Mouse (Mus musculus) embryo, embryonic 11 days (tissue): ENCODE results near the gene Gm4133.
"Not testable (repeated sequence)": the region's sequence is repeated elsewhere in the genome, so short reads cannot be mapped to it uniquely, and the experiment has no call there.

Experiments
- DNase-seq: peaks from one replicate; pipeline ENCODE4 v3.0.0-alpha.2; 2015

The Gm4133 gene

GRCm38 (mm10) chr7:20333965-20334364 lies at the start of gene Gm4133:
Gm4133 (minus strand) TSS chr7:20334065.
- not testable (repeated sequence) for DNase-seq

DNA sequence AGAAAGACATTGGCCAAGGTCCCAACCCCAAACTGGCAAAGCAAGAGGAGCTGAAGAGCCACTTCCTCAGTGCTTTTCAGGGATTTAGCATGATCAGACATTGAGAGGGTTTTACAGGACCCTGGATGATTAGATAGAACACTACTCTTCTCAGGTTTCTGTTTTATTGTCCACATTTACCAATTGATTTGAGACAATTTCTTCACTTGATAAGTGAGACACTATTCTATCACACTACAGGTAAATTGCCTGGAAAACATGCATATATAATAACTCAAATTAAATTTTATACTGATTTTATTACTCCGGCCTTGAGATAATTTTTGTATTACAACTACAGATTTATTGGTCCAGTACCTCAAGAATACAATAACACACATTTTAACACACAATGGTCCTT lies 41.4 kb upstream of the Gm4133 start, which contains the start of gene Gm5728:
Gene Gm5728 (minus strand): TSS at position 101 of the 400 bp plus-strand sequence.
- DNase-seq = not testable (repeated sequence)
